Mouse (Mus musculus): Measurements from ENCODE around the gene Smok2a. TPM values are rescaled to one million over a fixed set of nuclear protein-coding genes. Genes with fewer than 3 reads are reported as not detected.
"Not testable (repeated sequence)": the region's sequence is repeated elsewhere in the genome, so short reads cannot be mapped to it uniquely, and the experiment has no call there.

Gene Smok2a
- total and polyA plus RNA-seq, 2 experiments from 2014 or later: not detected

DNA sequence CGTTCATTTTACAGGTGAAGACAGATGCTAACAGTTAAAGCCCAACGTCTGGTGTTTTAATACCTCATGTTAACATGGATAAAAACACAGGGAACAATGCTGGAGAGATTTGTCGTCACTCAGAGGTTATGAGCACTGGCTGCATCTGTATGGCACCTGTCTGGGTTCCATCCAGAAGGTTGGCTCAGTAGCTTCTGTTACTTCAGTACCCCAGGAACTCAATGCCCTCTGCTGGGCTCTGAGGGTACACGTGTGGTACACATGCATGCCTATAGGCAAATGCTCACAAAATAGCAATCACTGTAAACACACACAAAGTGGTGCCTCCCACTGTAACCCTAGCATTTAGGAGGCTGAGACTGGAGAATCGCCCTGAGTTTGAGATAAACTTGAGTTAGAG is 33.8 kb downstream of the Smok2a start:
- WGBS: 61% methylated on average over 1 of the region's 5 CpGs
- not testable (repeated sequence) for H3K9me3 ChIP-seq (ENCODE audit: low read length); H3K27ac ChIP-seq; H3K4me3 ChIP-seq (ENCODE audit: low read length); DNase-seq (ENCODE audit: low spot score); H3K27me3 ChIP-seq (ENCODE audit: insufficient read depth, low read length); H3K36me3 ChIP-seq (ENCODE audit: insufficient read depth, low read length); H3K9ac ChIP-seq (replicated peaks; ENCODE audit: low read length); H3K4me1 ChIP-seq (ENCODE audit: insufficient read depth, low read length); H3K4me2 ChIP-seq (ENCODE audit: low read depth, low read length)
- 0 out of 2 replicates have a peak, but pooled peaks have one; percentile 21 for ATAC-seq

Other genes with a start within 250 kb of the Smok2a start
- gene Wtap, start 227.0 kb upstream of the Smok2a start, total RNA-seq (2014; rRNA removed): 48.9 and 54.2 TPM in 2 replicates
- gene Wtap, start 227.0 kb upstream of the Smok2a start, polyA plus RNA-seq (2015; fragmentation: Nextera tagmentation; extraction: Ambion mirVana): 123 and 126 TPM in 2 replicates
- 229 and 295 TPM in 2 replicates for gene Sod2, start 214.3 kb upstream of the Smok2a start, total RNA-seq (2014; rRNA removed)
- 149 and 155 TPM in 2 replicates for gene Sod2, start 214.3 kb upstream of the Smok2a start, polyA plus RNA-seq (2015; fragmentation: Nextera tagmentation; extraction: Ambion mirVana)
- 0.73 TPM in 1 of 2 replicates, not detected in the other for gene Gpr31b, start 168.9 kb upstream of the Smok2a start, total RNA-seq (2014; rRNA removed)
- not detected in 2 replicates for gene Gpr31b, start 168.9 kb upstream of the Smok2a start, polyA plus RNA-seq (2015; fragmentation: Nextera tagmentation; extraction: Ambion mirVana)
- 0.18 TPM in 1 of 2 replicates, not detected in the other for gene Tcp10b, start 160.1 kb upstream of the Smok2a start, total RNA-seq (2014; rRNA removed)
- gene Tcp10b, start 160.1 kb upstream of the Smok2a start, polyA plus RNA-seq (2015; fragmentation: Nextera tagmentation; extraction: Ambion mirVana): 0.28 and 0.31 TPM in 2 replicates
- gene Unc93a, start 89.4 kb upstream of the Smok2a start, total RNA-seq (2014; rRNA removed): not detected in 2 replicates
- gene Unc93a, start 89.4 kb upstream of the Smok2a start, polyA plus RNA-seq (2015; fragmentation: Nextera tagmentation; extraction: Ambion mirVana): 0.08 TPM in 1 of 2 replicates, not detected in the other
- not detected in 2 replicates for gene Smok2b, start 9.1 kb downstream of the Smok2a start, total RNA-seq (2014; rRNA removed)
- not detected in 2 replicates for gene Smok2b, start 9.1 kb downstream of the Smok2a start, polyA plus RNA-seq (2015; fragmentation: Nextera tagmentation; extraction: Ambion mirVana)
- gene Tcp10c, start 133.4 kb downstream of the Smok2a start, total RNA-seq (2014; rRNA removed): not detected in 2 replicates
- gene Tcp10c, start 133.4 kb downstream of the Smok2a start, polyA plus RNA-seq (2015; fragmentation: Nextera tagmentation; extraction: Ambion mirVana): not detected in 2 replicates

Data from hindbrain, postnatal 0 days (tissue).